Mouse (Mus musculus) megakaryocyte, embryonic 14.5 days (primary cell): ENCODE measurements around the gene Gm5269.

Source experiments
- FLI1 ChIP-seq: IDR thresholded peaks from 2 replicates; pipeline ENCODE4 v1.6.1; 2012; ENCODE audit warnings: low read length, inconsistent platforms, mixed read lengths
- GATA1 ChIP-seq: IDR thresholded peaks from 3 replicates; pipeline ENCODE4 v1.6.1; 2012; ENCODE audit warnings: mixed read lengths, low read length, inconsistent platforms, borderline replicate concordance

- TF ChIP-seq GATA1 = no peak
- TF ChIP-seq FLI1 = no peak
These were observed 8.7 kb downstream of the Gm5269 start for GRCm38 (mm10) chr1:45881228-45881832.
